Mouse (Mus musculus): ENCODE results near the gene Acmsd.

The Acmsd gene

GRCm38 (mm10) chr1:127776246-127776645 lies 47.0 kb downstream of the Acmsd start:
- peak; percentile 37 for DNase-seq (ENCODE audit: low spot score)

- DNase-seq (ENCODE audit: low spot score) = no peak
Observed at GRCm38 (mm10) chr1:127778611-127779010, 49.4 kb downstream of the Acmsd start.

- no peak for DNase-seq (ENCODE audit: low spot score)
Observed at GRCm38 (mm10) chr1:127780142-127780541, 50.9 kb downstream of the Acmsd start.

GRCm38 (mm10) chr1:127780849-127781248 lies 51.6 kb downstream of the Acmsd start:
- DNase-seq (ENCODE audit: low spot score) = no peak

GRCm38 (mm10) chr1:127783862-127784261 lies 54.6 kb downstream of the Acmsd start:
- no peak for DNase-seq (ENCODE audit: low spot score)

- no peak for DNase-seq (ENCODE audit: low spot score)
Observed at GRCm38 (mm10) chr1:127785882-127786281, 56.7 kb downstream of the Acmsd start.

GRCm38 (mm10) chr1:127788943-127789342 lies 59.7 kb downstream of the Acmsd start:
- no peak for DNase-seq (ENCODE audit: low spot score)

- DNase-seq (ENCODE audit: low spot score) = no peak
Observed at GRCm38 (mm10) chr1:127793459-127793858, 64.2 kb downstream of the Acmsd start.

- no peak for DNase-seq (ENCODE audit: low spot score)
Observed at GRCm38 (mm10) chr1:127795087-127795769, 66.0 kb downstream of the Acmsd start.

- DNase-seq (ENCODE audit: low spot score) = no peak
Observed at GRCm38 (mm10) chr1:127796341-127796740, 67.1 kb downstream of the Acmsd start.

- DNase-seq (ENCODE audit: low spot score) = no peak
Observed at GRCm38 (mm10) chr1:127796752-127797151, 67.5 kb downstream of the Acmsd start.

GRCm38 (mm10) chr1:127802916-127803315 lies 73.7 kb downstream of the Acmsd start:
- DNase-seq (ENCODE audit: low spot score) = no peak

GRCm38 (mm10) chr1:127808671-127809070 lies 79.5 kb downstream of the Acmsd start:
- DNase-seq (ENCODE audit: low spot score) = no peak

- DNase-seq (ENCODE audit: low spot score) = no peak
Observed at GRCm38 (mm10) chr1:127812929-127813328, 83.7 kb downstream of the Acmsd start.

- DNase-seq (ENCODE audit: low spot score) = no peak
Observed at GRCm38 (mm10) chr1:127816381-127816780, 87.2 kb downstream of the Acmsd start.
